Mouse (Mus musculus) cerebellum, adult 2 months (tissue): Measurements from ENCODE around the gene Tomm20l.

Experiments
- CTCF ChIP-seq: fragments of 200-500 bp; IDR thresholded peaks from 2 replicates; pipeline ENCODE4 v1.5.1; 2011; ENCODE audit warnings: low read depth, mild to moderate bottlenecking, control low read depth, low read length, moderate library complexity, borderline replicate concordance; ENCODE audit not compliant: insufficient read depth
- POLR2A ChIP-seq: fragments of 200-500 bp; IDR thresholded peaks from 2 replicates; pipeline ENCODE4 v1.6.1; 2011; ENCODE audit warnings: low read length, control low read depth, borderline replicate concordance; ENCODE audit not compliant: insufficient read depth

DNA sequence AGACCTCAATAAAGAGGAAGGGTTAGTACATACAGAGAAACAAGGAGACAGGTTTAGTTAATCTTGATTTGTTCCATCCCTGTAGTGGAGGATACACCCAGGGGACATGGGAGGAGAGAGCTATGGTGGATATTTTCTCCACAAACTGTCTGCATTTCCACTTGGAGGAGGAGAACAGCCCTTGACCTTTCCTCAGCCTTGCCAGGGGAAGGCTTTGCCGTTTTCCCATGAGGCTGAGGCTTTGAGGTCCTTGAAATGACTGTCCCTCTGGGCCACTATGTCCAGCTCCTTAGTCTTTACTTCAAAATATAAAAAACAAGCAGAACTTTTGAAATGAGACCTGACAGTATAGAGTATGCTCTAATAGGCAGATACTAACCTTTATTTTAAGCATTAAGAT, 58.7 kb downstream of the Tomm20l start:
- no peak for TF ChIP-seq POLR2A
- TF ChIP-seq CTCF = no peak
